Mouse (Mus musculus) bone marrow, adult 2 months (tissue): ENCODE measurements around the gene Arid4a. TPM values are rescaled to one million over a fixed set of nuclear protein-coding genes. Genes with fewer than 3 reads are reported as not detected.

Experiments used
- H3K27ac ChIP-seq: fragments of 200-500 bp; 2 replicates; pipeline ENCODE4 v1.5.1; 2012; ENCODE audit warnings: low read depth, mild to moderate bottlenecking, control low read depth, inconsistent platforms, low read length; ENCODE audit not compliant: control insufficient read depth, poor library complexity, insufficient read depth
- H3K4me1 ChIP-seq: fragments of 200-500 bp; 2 replicates; pipeline ENCODE4 v1.6.1; 2011; ENCODE audit warnings: low read length; ENCODE audit not compliant: control insufficient read depth, insufficient read depth
- H3K4me3 ChIP-seq: fragments of 200-500 bp; replicated peaks from 2 replicates; pipeline ENCODE3; 2011; ENCODE audit warnings: mild to moderate bottlenecking, low read depth, low read length, control low read depth; ENCODE audit not compliant: control insufficient read depth
- CTCF ChIP-seq: fragments of 200-500 bp; IDR thresholded peaks from 2 replicates; pipeline ENCODE4 v1.5.1; 2011; ENCODE audit warnings: low read length, control low read depth; ENCODE audit not compliant: control insufficient read depth, insufficient read depth
- POLR2A ChIP-seq: fragments of 200-500 bp; IDR thresholded peaks from 2 replicates; pipeline ENCODE4 v1.6.1; 2011; ENCODE audit warnings: low read depth, mild to moderate bottlenecking, control low read depth, low read length, borderline replicate concordance; ENCODE audit not compliant: control insufficient read depth
- WGBS: fragments of 180-500 bp; shearing (Covaris S2); methylation state at CpG from one replicate; pipeline ENCODE4 v1.1.7; 2018; 5-methylcytosine and 5-hydroxymethylcytosine counted together
- polyA plus RNA-seq: library from polyadenylated mRNA; stranded (reverse); fragments of >200 nt; gene quantifications from 2 replicates; pipeline ENCODE4 v1.2.4, GENCODE M21; 2011; ENCODE audit warnings: low replicate concordance; ENCODE audit not compliant: missing spikeins, insufficient read depth, insufficient read length

The Arid4a gene
- polyA plus RNA-seq, 1 experiment = 58.7 TPM

- Histone ChIP-seq H3K27ac (no peak overlapping the region), H3K4me1 (peaks cover 2% of the 10 kb centered on the region; the same call in 1 of the 2 replicates), H3K4me3 (no peak overlapping the region)
- TF ChIP-seq POLR2A (no peak), CTCF (no peak)
- WGBS = 94% methylated on average over 1 of the region's 1 CpGs
These were observed 26.7 kb downstream of the Arid4a start for GRCm38 (mm10) chr12:71042451-71042850.

GRCm38 (mm10) chr12:71043571-71043970 is 27.8 kb downstream of the Arid4a start:
- TF ChIP-seq POLR2A (no peak), CTCF (no peak)
- no peak overlapping the region for H3K4me3 ChIP-seq
- H3K4me1 ChIP-seq = peaks cover 2% of the 10 kb centered on the region; the same call in 1 of the 2 replicates
- no peak overlapping the region for H3K27ac ChIP-seq
- WGBS = 94% methylated on average over 3 of the region's 3 CpGs

GRCm38 (mm10) chr12:71044488-71044887 is 28.7 kb downstream of the Arid4a start:
- TF ChIP-seq POLR2A = no peak
- TF ChIP-seq CTCF = no peak
- H3K4me3 ChIP-seq = no peak overlapping the region
- 95% methylated on average over 2 of the region's 2 CpGs for WGBS
- H3K27ac ChIP-seq = no peak overlapping the region
- peaks cover 2% of the 10 kb centered on the region; the same call in 1 of the 2 replicates for H3K4me1 ChIP-seq

DNA sequence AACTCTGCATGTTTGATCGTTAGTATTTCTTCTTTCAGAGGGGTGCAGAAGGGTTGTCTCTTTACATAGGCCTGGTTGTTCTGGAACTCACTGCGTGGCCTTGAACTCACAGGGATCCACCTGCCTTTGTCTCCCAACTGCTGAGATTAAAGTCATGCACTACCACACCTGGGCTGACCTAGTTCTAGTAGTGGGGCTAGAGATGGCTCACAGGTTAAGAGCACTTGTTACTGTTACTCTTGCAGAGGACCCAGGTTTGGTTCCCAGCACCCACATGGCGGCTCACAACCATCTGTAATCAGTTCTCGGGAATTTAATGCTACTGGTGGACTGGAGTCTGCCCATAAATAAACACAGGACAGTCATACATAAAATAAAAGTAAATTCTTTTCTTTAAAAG is 30.7 kb downstream of the Arid4a start:
- Histone ChIP-seq H3K4me1 (no peaks in the 10 kb centered on the region; the same call in none of the 2 replicates), H3K27ac (no peak overlapping the region), H3K4me3 (no peak overlapping the region)
- TF ChIP-seq POLR2A = no peak
- TF ChIP-seq CTCF = no peak
- 95% methylated on average over 4 of the region's 4 CpGs for WGBS

DNA sequence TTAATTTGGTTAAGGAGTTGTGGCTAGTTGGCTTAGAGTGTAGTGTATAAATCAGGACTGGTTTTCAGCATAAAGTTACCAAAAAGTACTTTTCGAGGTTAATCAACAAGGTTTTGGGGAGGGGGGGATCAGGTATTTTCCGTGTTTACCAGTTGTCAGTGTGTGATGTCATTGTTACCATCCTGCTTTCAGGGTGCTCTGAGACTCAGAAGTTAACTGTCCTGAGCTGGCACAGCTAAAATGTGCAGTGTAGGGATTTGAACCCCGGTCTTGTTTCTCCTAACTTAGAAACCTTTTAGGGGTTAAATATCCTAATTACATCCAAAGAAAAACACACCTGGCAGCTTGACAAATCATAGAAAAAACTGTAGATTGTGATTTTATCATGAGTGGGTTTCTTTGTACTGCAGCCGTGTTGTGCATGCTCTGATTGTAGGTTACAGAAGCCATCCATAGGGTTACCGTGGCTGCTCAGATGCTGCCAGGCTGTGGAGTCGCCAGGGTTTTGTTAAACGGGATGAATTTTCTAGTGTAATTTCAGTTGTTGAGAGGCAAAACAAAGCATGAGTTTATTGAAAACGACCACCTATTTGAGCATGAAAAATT is 31.8 kb downstream of the Arid4a start:
- Histone ChIP-seq H3K27ac (no peak overlapping the region), H3K4me1 (no peaks in the 10 kb centered on the region; the same call in 1 of the 2 replicates), H3K4me3 (no peak overlapping the region)
- no peak for TF ChIP-seq POLR2A
- no peak for TF ChIP-seq CTCF
- 30% methylated on average over 8 of the region's 8 CpGs for WGBS

DNA sequence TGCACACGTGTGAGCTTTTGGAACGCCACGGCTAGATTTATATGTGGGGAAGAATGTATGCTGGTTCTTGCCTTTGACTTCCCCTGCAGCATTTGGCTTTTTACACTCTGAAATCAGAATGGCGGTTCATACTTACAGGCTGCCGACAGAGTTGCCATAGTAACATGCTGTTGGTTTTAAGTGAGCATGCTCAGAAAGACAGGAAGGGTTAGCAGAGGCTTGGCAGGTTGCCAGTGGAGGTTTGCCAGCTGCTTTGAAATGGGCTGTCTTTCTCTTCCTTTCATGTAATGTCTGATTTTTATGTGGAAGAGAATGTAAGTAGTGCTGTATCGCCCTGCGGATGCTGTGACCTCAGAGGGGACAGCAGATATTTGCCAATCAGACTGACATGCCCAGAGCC is 32.3 kb downstream of the Arid4a start:
- Histone ChIP-seq H3K27ac (no peak overlapping the region), H3K4me3 (no peak overlapping the region), H3K4me1 (no peaks in the 10 kb centered on the region; the same call in 1 of the 2 replicates)
- WGBS = 2% methylated on average over 7 of the region's 7 CpGs
- TF ChIP-seq CTCF = no peak
- TF ChIP-seq POLR2A = no peak

- Histone ChIP-seq H3K27ac (no peak overlapping the region), H3K4me1 (no peaks in the 10 kb centered on the region; the same call in 1 of the 2 replicates), H3K4me3 (no peak overlapping the region)
- no peak for TF ChIP-seq CTCF
- no peak for TF ChIP-seq POLR2A
- 20% methylated on average over 1 of the region's 1 CpGs for WGBS
These were observed 32.8 kb downstream of the Arid4a start for GRCm38 (mm10) chr12:71048561-71048960.

- H3K27ac ChIP-seq = no peak overlapping the region
- TF ChIP-seq CTCF (no peak), POLR2A (no peak)
- 76% methylated on average over 10 of the region's 10 CpGs for WGBS
These were observed 33.9 kb downstream of the Arid4a start for GRCm38 (mm10) chr12:71049596-71050265.

More at GRCm38 (mm10) chr12:71049596-71050265, 33.9 kb downstream of the Arid4a start:
- no peaks in the 10 kb centered on the region; the same call in none of the 2 replicates for H3K4me1 ChIP-seq
- H3K4me3 ChIP-seq = no peak overlapping the region
